Mouse (Mus musculus) megakaryocyte-erythroid progenitor cell, adult 5 weeks (primary cell): Measurements from ENCODE around the gene Nr2f2. TPM values are rescaled to one million over a fixed set of nuclear protein-coding genes. Genes with fewer than 3 reads are reported as not detected.

Experiments used
- polyA plus RNA-seq: library from polyadenylated mRNA; stranded (reverse); fragments of >175 nt; gene quantifications from 2 replicates; pipeline ENCODE4 v1.2.3, GENCODE M21; 2012

Gene Nr2f2
- not detected in 2 replicates for polyA plus RNA-seq

DNA sequence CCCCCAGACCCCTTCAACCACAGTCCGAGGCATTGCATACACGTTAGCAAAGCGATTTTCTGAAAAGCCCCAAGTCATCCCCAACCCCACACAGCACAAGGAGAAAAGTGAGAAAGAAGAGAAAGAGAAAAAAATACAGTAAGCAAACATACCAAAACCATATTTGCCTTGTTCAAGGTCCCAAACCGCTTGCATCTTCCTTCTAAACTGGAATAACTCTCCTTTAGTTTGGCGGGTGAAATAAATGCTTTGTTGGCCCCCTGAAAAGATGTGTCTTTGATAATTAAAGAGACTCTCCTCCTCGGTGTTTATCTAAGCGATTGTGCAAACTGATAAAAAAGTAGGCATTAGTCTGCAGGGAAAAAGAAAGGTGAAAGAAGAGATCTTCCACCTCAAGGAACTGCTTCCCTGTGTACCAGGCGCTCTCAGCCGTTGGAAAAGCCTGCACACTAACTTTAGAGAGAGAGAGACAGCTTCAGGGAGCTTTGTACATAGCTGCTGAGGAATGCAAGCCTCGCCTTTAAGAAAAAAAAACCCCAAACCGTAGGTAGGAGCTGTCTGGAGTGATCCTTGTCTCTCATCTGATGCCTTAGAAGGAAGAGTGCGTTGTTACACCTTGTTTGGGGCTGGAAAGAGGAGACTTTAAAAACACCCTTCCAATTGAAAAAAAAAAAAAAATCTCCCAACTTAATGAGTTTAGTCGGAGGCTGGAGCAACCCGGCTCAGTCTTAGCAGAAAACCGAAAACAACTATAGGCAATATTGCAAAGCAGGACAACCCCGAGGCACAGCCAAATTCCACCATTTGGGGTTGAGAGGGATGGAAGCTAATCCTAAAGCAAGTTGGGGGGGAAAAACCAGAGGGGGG is at the start of gene Nr2f2:
Nr2f2 (minus strand) TSS at position 795 of the 867 bp plus-strand sequence.

